Mouse (Mus musculus): ENCODE measurements at regions not wholly inside any gene's neighbourhood (a gene's known extent, or its start where the extent isn't known, plus 50 kb on each side); places are given as distances from the start of the nearest gene placed in this dataset.

- Histone ChIP-seq H3K27ac (ENCODE audit: insufficient read depth, low read depth, low read length) (no peak overlapping the region), H3K4me3 (ENCODE audit: low read depth, low read length) (no peak overlapping the region), H3K36me3 (ENCODE audit: control insufficient read depth, insufficient read depth, low read length) (no peaks in the 10 kb centered on the region), H3K27me3 (ENCODE audit: control insufficient read depth, insufficient read depth, low read length) (no peaks in the 10 kb centered on the region), H3K4me1 (ENCODE audit: control insufficient read depth, insufficient read depth, insufficient read length, low read length) (0 out of 2 replicates have a peak, but pooled peaks cover 1% of the 10 kb centered on the region)
- WGBS: 46% methylated on average over 2 of the region's 2 CpGs
- no peak for TF ChIP-seq POLR2A (IDR thresholded peaks at IDR 0.05; ENCODE audit: low read depth, low read length)
- no peak for TF ChIP-seq CTCF (IDR thresholded peaks at IDR 0.05; ENCODE audit: extremely low read depth, insufficient read length, insufficient replicate concordance, low read depth, low read length)
Observed at GRCm38 (mm10) chr10:96924266-96924672, 307.5 kb downstream of the Btg1 start.

- no peak overlapping the region for H3K27ac ChIP-seq (ENCODE audit: insufficient read depth, low read depth, low read length)
Observed at GRCm38 (mm10) chr10:96924722-96925121, 307.9 kb downstream of the Btg1 start.

GRCm38 (mm10) chr10:96925771-96926170 lies 309.0 kb downstream of the Btg1 start:
- no peak for TF ChIP-seq CTCF (IDR thresholded peaks at IDR 0.05; ENCODE audit: extremely low read depth, insufficient read length, insufficient replicate concordance, low read depth, low read length)
- TF ChIP-seq POLR2A (IDR thresholded peaks at IDR 0.05; ENCODE audit: low read depth, low read length): no peak
- H3K4me3 ChIP-seq (ENCODE audit: low read depth, low read length): no peak overlapping the region
- H3K36me3 ChIP-seq (ENCODE audit: control insufficient read depth, insufficient read depth, low read length): no peaks in the 10 kb centered on the region
- H3K4me1 ChIP-seq (ENCODE audit: control insufficient read depth, insufficient read depth, insufficient read length, low read length): 0 out of 2 replicates have a peak, but pooled peaks cover 1% of the 10 kb centered on the region
- 81% methylated on average over 2 of the region's 2 CpGs for WGBS
- no peaks in the 10 kb centered on the region for H3K27me3 ChIP-seq (ENCODE audit: control insufficient read depth, insufficient read depth, low read length)
- no peak overlapping the region for H3K27ac ChIP-seq (ENCODE audit: insufficient read depth, low read depth, low read length)

More at GRCm38 (mm10) chr10:96924722-96925121, 307.9 kb downstream of the Btg1 start:
- Histone ChIP-seq H3K36me3 (ENCODE audit: control insufficient read depth, insufficient read depth, low read length) (no peaks in the 10 kb centered on the region), H3K27me3 (ENCODE audit: control insufficient read depth, insufficient read depth, low read length) (no peaks in the 10 kb centered on the region), H3K4me1 (ENCODE audit: control insufficient read depth, insufficient read depth, insufficient read length, low read length) (0 out of 2 replicates have a peak, but pooled peaks cover 1% of the 10 kb centered on the region), H3K4me3 (ENCODE audit: low read depth, low read length) (no peak overlapping the region)
- TF ChIP-seq CTCF (IDR thresholded peaks at IDR 0.05; ENCODE audit: extremely low read depth, insufficient read length, insufficient replicate concordance, low read depth, low read length) (no peak), POLR2A (IDR thresholded peaks at IDR 0.05; ENCODE audit: low read depth, low read length) (no peak)
- WGBS: 22% methylated on average over 4 of the region's 4 CpGs

GRCm38 (mm10) chr10:96934661-96935060 lies 317.9 kb downstream of the Btg1 start:
- 60% methylated on average over 4 of the region's 4 CpGs for WGBS
- Histone ChIP-seq H3K27ac (ENCODE audit: insufficient read depth, low read depth, low read length) (no peak overlapping the region), H3K4me3 (ENCODE audit: low read depth, low read length) (no peak overlapping the region), H3K36me3 (ENCODE audit: control insufficient read depth, insufficient read depth, low read length) (no peaks in the 10 kb centered on the region), H3K4me1 (ENCODE audit: control insufficient read depth, insufficient read depth, insufficient read length, low read length) (no peaks in the 10 kb centered on the region), H3K27me3 (ENCODE audit: control insufficient read depth, insufficient read depth, low read length) (no peaks in the 10 kb centered on the region)
- TF ChIP-seq POLR2A (IDR thresholded peaks at IDR 0.05; ENCODE audit: low read depth, low read length) (no peak), CTCF (IDR thresholded peaks at IDR 0.05; ENCODE audit: extremely low read depth, insufficient read length, insufficient replicate concordance, low read depth, low read length) (no peak)

- H3K27me3 ChIP-seq (ENCODE audit: control insufficient read depth, insufficient read depth, low read length): no peaks in the 10 kb centered on the region
- no peak overlapping the region for H3K4me3 ChIP-seq (ENCODE audit: low read depth, low read length)
- TF ChIP-seq POLR2A (IDR thresholded peaks at IDR 0.05; ENCODE audit: low read depth, low read length) (no peak), CTCF (IDR thresholded peaks at IDR 0.05; ENCODE audit: extremely low read depth, insufficient read length, insufficient replicate concordance, low read depth, low read length) (no peak)
- no peaks in the 10 kb centered on the region for H3K36me3 ChIP-seq (ENCODE audit: control insufficient read depth, insufficient read depth, low read length)
- no peak overlapping the region for H3K27ac ChIP-seq (ENCODE audit: insufficient read depth, low read depth, low read length)
- H3K4me1 ChIP-seq (ENCODE audit: control insufficient read depth, insufficient read depth, insufficient read length, low read length): no peaks in the 10 kb centered on the region
- WGBS: 84% methylated on average over 6 of the region's 6 CpGs
Observed at GRCm38 (mm10) chr10:96940887-96941518, 324.2 kb downstream of the Btg1 start.

DNA sequence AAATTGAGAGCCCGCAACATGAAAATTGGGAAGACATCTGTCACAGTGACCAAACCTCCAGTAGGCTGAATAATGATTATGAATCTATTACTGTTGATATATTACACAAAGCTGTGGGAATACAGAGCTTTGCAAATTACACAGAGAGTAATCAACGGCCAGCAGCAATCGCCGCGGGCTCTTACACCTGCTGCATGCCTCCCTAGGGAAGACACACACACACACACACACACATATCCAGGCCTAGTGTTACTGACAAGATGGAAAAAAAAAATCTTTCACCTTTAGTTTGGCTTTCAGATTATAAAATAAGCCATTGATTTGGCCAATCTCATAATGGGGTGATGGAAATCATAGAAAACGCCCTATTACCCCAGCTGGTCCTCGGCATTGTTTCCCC lies 327.4 kb downstream of the Btg1 start:
- Histone ChIP-seq H3K4me1 (ENCODE audit: control insufficient read depth, insufficient read depth, insufficient read length, low read length) (no peaks in the 10 kb centered on the region), H3K27me3 (ENCODE audit: control insufficient read depth, insufficient read depth, low read length) (no peaks in the 10 kb centered on the region), H3K4me3 (ENCODE audit: low read depth, low read length) (no peak overlapping the region), H3K36me3 (ENCODE audit: control insufficient read depth, insufficient read depth, low read length) (no peaks in the 10 kb centered on the region), H3K27ac (ENCODE audit: insufficient read depth, low read depth, low read length) (no peak overlapping the region)
- WGBS: 96% methylated on average over 7 of the region's 7 CpGs
- TF ChIP-seq POLR2A (IDR thresholded peaks at IDR 0.05; ENCODE audit: low read depth, low read length): no peak
- TF ChIP-seq CTCF (IDR thresholded peaks at IDR 0.05; ENCODE audit: extremely low read depth, insufficient read length, insufficient replicate concordance, low read depth, low read length): no peak

DNA sequence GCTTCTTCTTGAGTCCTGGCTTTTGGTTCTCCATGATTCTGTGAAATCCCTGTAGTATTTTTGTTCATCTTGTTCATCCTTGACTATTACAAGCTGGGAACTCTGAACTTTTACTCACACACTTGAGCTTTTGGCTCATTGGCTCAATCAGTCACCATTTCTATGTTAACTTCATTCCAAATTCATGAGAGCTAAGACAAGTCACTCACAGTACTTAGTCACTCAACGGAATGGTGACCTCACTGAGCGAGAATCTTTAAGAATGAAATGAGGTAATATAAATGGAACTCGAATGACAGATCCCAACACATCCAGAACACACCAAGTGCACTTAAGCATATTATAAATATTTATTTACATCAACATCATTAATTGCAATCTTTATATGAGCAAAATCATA lies 331.2 kb downstream of the Btg1 start:
- no peak overlapping the region for H3K27ac ChIP-seq (ENCODE audit: insufficient read depth, low read depth, low read length)
- TF ChIP-seq CTCF (IDR thresholded peaks at IDR 0.05; ENCODE audit: extremely low read depth, insufficient read length, insufficient replicate concordance, low read depth, low read length) (no peak), POLR2A (IDR thresholded peaks at IDR 0.05; ENCODE audit: low read depth, low read length) (no peak)
- no peaks in the 10 kb centered on the region for H3K27me3 ChIP-seq (ENCODE audit: control insufficient read depth, insufficient read depth, low read length)
- no peak overlapping the region for H3K4me3 ChIP-seq (ENCODE audit: low read depth, low read length)
- WGBS: 83% methylated on average over 3 of the region's 3 CpGs
- H3K4me1 ChIP-seq (ENCODE audit: control insufficient read depth, insufficient read depth, insufficient read length, low read length): no peaks in the 10 kb centered on the region
- H3K36me3 ChIP-seq (ENCODE audit: control insufficient read depth, insufficient read depth, low read length): no peaks in the 10 kb centered on the region
